Mouse (Mus musculus) naive thymus-derived CD4-positive, alpha-beta T cell, adult 2 months (primary cell): ENCODE data around the gene Reln.

ENCODE experiments used
- DNase-seq: peaks from one replicate; pipeline ENCODE4 v3.0.0-alpha.2; 2011; ENCODE audit warnings: low read depth

Reln gene

DNA sequence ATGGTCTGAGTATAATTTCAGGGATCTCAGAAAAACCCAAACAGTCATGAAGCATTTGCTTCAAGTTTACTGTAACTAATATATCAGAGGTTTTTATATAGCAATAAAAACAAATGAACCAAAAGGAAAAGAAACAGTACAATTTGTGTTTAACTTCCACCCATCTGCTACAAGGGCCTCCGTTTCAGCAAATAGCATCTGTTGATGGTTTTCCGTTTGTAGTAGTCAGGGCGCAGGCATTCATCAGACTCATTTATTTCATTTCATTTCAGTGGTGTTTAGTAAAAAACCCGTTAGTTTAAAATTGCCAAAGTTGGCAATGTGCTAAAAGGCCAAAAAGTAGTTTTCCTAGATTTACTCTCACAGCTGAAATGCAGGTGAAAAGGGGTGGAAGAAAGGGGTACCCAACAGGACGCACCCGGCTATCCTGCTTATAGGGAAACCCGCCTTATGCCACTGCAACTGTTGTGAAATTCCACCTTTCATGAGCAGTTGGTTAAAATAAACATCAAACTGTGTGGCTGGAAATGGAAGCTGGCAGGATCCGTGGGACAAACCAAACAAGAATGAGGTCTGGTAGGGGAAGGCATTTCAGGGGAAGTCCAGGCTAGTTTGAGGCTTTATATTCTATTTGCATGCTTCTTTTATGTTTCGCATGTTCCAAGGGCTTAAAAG, 237.6 kb downstream of the Reln start:
- no peak for DNase-seq

- DNase-seq: no peak
Observed at GRCm38 (mm10) chr5:22094984-22095383, 249.5 kb downstream of the Reln start.

- no peak for DNase-seq
Observed at GRCm38 (mm10) chr5:22094043-22094442, 250.5 kb downstream of the Reln start.

- DNase-seq: no peak
Observed at GRCm38 (mm10) chr5:22093157-22093865, 251.2 kb downstream of the Reln start.

DNA sequence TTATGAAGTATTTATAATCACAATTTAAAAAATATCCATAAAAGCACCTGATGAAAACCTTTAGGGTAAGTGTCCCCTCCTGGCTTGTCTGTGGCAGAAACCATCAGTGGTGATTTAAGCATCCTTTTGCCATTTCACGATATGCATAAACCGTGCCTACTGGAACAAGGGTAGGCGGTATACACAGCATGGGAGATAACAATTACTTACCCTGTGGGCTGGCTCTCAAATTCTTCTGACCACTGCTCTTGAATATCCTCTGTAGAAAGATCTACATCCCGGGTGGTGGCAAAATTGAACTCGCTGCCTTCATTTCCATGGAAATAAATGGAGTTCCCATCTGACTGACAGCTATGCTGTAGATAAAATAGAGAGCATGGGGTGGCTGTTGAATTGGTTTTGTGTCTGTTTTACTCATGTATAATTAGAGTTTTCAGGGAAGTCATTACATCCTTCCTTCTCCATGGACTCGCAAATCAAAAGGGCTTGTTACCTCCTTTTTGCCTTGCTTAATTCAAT, 264.0 kb downstream of the Reln start:
- no peak for DNase-seq

DNA sequence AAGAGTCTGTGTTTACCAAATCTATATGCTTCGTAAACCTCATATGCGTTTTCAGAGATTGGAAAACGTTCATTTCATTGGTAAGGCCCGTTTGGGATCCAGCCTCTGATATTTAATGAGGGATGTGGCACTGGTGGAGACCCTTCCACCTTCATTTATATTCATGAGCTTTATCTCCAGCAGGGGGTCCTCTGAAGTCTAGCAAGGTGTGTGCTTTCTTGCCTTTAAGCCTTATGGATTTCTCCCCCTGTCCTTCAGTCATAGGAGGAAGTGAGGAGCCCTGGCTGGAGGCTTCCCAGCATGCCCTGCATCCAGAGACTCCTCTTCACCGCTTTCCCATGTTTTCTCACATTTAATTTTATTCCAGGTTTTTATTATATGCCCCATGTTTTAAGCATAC, 269.5 kb downstream of the Reln start:
- no peak for DNase-seq

GRCm38 (mm10) chr5:22072591-22072990, 271.9 kb downstream of the Reln start:
- DNase-seq: no peak

DNA sequence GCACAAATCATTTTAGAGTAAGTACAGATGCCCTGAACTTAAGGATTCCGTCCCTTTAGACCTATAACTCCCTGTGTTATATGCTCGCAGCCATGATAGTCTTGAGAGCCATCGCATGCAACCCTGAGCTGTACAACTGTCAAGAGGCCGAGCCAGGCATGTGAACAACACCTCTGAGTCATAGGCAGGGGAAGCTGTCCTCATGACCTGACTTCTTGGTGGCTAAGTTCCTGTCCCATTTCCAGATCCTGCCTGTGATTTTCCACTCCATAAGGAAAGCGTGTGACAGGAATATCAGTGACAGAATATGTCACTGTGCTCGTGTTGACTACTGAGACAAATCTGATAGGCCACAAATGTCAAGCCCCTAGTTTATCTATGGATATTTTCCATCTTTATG, 285.3 kb downstream of the Reln start:
- DNase-seq: no peak

GRCm38 (mm10) chr5:22041825-22042224, 302.7 kb downstream of the Reln start:
- no peak for DNase-seq

DNA sequence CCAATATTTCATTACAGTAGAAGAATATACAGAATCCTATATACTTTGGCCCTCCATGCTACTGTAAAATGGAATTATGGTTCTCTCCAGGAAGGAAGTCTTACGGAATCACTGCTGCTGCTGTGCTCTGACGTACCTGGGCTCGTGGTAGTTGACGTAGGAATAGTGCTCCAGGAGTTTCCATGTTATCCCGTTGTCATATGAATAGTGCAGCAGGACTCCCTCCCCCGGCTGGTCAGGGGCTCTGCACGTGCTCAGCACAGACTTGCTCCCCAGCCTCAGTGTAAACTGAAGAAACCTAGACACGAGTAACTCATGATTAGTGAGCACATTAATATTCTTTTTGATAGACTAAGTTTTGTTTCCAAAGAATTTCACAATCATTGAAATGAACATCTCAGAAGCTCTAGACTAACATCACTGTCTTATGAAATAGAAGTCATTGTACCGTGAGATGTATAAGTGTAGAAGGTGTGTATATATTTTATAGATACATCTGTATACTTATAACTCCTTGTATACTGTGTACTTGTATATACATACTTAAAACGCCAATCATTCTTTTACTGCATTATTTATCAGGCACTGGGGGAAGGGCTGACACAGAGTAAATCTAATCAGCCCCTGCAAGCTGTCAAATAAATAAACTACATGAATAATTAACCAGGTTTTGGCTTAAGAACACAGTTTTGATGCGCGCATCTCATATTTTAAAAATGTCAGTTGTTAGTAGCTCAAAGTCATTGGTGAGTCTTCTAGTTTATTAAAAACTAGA, 304.9 kb downstream of the Reln start:
- DNase-seq: no peak

- DNase-seq: no peak
Observed at GRCm38 (mm10) chr5:22035201-22035600, 309.3 kb downstream of the Reln start.

- DNase-seq: no peak
Observed at GRCm38 (mm10) chr5:22033039-22033438, 311.5 kb downstream of the Reln start.

- DNase-seq: no peak
Observed at GRCm38 (mm10) chr5:22031653-22032052, 312.8 kb downstream of the Reln start.

DNA sequence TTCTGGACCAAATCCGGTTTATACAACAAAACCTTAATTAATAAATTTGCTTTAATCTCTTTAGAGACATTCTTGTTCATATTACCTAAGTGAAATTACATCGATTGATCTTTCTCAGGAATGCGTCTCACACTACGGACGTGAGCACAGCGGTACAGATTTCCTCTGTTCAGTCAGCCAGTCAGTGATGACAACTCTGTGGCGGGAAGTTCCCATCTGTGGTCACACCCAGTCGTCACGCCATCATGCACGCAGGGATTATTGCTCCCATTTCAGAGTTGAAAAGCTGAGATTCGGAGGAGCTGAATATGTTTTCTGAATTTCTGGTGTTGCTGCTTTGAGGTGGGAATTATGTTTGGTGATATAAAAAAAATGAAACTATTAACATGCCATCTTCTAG, 316.1 kb downstream of the Reln start:
- no peak for DNase-seq

DNA sequence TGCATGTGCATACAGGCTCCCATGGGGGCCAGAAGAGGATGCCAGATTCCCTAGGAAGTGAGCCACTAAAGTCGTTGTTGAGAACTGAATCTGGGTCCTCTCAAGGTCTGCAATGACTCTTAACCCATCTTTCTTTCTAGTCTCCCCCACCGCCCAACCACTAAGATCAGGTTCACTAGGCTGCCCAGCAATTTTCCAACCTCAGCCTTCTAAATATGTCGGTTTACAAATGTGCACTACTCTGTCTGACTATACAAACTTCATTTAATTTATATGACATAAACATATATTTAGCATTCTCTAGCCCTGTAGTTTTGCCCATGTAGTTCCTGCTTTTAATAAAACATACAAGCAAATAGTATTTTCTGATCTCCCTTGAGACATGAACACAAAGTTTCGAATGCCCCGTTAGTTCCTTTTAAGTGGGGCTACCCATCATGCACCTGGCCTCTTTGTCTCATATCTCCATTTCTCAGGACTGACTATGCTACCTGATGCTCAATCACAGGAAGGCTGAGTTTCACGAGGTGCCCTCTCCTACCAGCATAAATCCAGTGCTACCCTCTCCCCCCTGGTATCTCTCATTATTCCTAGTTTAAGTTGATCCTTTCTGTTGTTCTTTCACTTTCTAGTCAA, 317.1 kb downstream of the Reln start:
- DNase-seq: no peak

DNA sequence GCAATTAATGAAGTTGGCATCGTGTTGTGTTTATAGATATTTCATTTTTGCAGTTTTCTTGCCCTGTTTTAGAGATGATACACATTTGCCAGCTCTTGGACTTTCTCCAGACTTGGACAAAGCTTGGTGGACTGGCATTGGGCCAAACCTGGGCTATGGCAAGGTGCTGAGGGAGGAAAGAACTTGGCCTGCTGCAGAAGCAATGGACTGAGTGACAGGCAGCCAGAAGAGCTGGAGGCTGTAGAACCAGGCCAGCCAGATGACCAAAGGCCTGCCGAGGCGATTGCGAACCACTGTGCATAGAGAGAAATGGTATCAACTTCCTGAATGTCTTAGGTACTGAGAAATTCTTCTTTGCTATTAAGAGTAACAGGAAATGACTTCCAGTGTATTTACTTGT, 318.8 kb downstream of the Reln start:
- no peak for DNase-seq

- DNase-seq: no peak
Observed at GRCm38 (mm10) chr5:22024108-22024507, 320.4 kb downstream of the Reln start.

GRCm38 (mm10) chr5:22017896-22018295, 326.6 kb downstream of the Reln start:
- no peak for DNase-seq

- DNase-seq: no peak
Observed at GRCm38 (mm10) chr5:22014459-22014858, 330.0 kb downstream of the Reln start.

- no peak for DNase-seq
Observed at GRCm38 (mm10) chr5:22009142-22009541, 335.4 kb downstream of the Reln start.

DNA sequence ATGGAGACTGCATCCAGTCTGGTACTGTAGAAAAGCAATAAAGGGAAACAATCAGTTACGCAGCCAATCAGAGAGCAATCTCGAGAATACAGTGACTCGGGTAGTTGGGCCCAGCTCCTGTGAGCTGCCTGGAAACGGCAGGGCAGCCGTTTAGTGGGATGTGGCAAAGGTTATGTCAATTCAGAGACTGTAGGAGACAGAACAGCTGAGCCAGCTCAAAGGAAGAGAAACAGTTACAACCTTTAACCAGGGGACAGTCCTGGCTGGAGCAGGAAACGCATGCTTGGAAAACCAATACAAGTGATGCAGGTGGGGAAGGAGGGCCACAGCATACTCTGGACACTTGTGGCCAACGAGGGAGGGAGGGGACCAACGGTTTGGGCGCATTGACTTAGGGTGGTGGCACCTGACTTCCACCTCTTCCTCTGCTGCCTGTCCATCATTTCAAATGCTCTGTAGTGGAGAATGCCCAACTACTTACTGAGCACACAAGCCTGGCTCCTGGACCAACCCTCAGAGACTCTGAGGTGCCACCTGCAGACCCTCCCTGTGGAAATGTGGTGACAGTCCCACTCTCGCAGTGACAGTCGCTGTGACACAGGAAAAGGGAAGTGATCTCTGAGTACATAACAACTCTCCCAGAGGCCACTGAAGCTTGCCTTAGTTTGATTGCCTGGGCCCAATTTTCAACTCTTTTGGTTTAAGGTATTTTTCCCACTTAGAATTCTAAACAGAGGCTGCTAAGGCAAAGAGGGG, 337.0 kb downstream of the Reln start:
- no peak for DNase-seq

DNA sequence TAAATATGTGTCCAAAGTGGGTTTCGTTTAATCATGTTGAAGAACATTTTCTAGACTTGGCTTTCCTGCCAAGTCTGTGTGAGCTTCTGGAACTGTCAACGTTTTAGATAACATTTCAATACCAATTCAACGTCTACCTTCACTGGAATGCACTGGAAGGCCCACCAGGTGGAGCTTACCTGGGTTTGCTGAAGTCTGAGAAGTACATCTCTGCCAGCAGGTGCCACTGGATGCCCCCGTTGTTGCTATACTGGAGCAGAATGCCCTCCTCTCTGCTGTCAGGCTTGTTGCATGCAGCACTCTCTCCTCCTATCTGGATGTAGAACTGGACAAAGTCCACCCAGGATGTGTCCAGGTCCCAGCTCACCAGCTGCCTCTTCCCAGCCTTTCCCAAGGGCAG, 340.6 kb downstream of the Reln start:
- DNase-seq: no peak
